Mouse (Mus musculus): Measurements from ENCODE around the gene Traip.

GRCm38 (mm10) chr9:108008041-108008440 lies 58.1 kb downstream of the Traip start:
- TF ChIP-seq CTCF (IDR thresholded peaks at IDR 0.05; ENCODE audit: low read depth) (no peak), EP300 (IDR thresholded peaks at IDR 0.05; ENCODE audit: low read depth) (no peak)
